Mouse (Mus musculus) C2C12 (cell line): Measurements from ENCODE around the gene Cux1.

Source experiments
- CTCF ChIP-seq: IDR thresholded peaks from one replicate; pipeline ENCODE4 v1.5.1; 2011; ENCODE audit not compliant: control insufficient read depth, insufficient read depth, insufficient read length
- MAX ChIP-seq: IDR thresholded peaks from one replicate; pipeline ENCODE4 v1.6.1; 2011; ENCODE audit warnings: mild to moderate bottlenecking, control low read depth
- MYOG ChIP-seq: IDR thresholded peaks from one replicate; pipeline ENCODE4 v1.6.1; 2011; ENCODE audit not compliant: control insufficient read depth, insufficient read length; ENCODE audit errors: extremely low read depth

DNA sequence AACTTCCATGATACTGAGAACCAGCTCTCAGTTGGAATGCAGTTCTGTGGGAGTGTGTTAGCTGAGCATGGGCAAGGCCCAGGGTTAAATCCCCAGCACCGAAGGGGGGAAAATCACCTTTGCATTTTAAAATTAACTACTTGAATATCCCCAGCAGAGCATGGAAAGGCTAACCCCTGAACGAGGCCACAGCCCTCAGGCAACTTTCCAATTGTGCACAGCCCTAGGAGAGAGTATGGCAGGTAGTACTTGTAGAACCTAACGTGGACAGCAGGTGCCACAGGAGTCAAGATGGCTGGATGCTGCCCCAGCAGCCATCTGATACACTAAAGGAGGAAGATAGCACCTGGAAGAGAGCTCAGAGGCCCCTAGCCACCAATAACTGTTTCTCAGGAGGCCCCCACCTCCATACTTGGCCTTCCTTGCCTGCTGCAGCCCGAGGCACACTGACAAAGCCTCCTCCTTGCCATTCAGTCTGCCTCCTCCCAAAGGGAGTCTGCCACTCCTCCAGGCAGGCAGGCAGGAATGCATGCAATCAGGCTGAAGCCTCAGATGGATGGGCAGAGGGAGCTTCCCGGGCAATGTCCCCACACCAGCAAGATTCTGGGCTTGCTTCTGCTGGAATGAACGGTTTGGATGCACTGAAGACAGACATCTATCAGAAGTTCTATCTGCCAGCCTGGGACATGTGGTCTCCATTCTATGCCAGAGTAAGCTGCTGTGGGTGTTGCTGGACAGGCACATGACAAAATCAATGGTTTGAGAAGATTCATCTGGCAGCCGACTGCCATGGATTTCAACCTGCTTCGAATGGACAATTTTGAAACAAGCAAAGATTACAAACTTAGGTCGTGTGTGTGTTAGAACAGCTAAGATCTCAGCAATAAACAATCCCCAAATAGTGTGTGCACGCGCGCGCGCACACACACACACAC is 10.7 kb downstream of the Cux1 start:
- no peak for TF ChIP-seq CTCF
- TF ChIP-seq MYOG = no peak
- TF ChIP-seq MAX = no peak
